Comparison of ENCODE assay signal across 9 mouse cellular contexts in the genomic region with DNA sequence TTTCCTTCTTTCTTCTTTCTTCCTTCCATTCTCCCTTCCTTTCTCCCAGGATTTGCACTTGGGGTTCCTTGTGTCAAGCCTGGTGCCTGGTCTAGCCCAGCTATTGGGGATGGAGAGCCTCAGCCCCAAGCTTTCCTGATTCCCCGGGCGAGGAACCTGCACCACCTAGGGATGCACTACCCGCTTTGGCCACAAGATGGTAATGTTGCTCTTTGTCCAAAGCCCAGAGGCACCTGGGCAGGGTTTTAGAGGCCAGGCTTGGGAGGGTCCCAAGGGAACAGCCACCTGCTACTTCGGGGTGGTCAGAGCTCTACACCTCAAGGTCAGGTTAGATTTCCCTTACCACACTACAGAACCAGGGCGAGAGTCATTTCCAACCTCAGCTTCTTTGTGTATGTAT. TPM values are rescaled to one million over a fixed set of nuclear protein-coding genes. Genes with fewer than 3 reads are reported as not detected.
A peak's percentile ranks its signal among the peaks of the same experiment; 100 is the strongest.
DNase-seq lines count a peak whose midpoint lies in the region; ATAC-seq and TF ChIP-seq lines count a peak whose summit lies in the region.
"Had no signal": no experiment of that assay in that cellular context is flagged by ENCODE, and none has a peak within 500 bp of the region (broad histone marks: within the 10 kb centered on the region; RNA-seq: fewer than 3 reads in every experiment).

No protein-coding gene starts in this region.

- peaks cover 8% of the 10 kb centered on the region for H3K9me3 ChIP-seq in liver, embryonic 12.5 days (replicated peaks)
- no peaks in the 10 kb centered on the region for H3K9me3 ChIP-seq in forebrain, postnatal 0 days (ENCODE audit: low read length)
- H3K9me3 ChIP-seq in liver, embryonic 11.5 days (ENCODE audit: control insufficient read depth, low read length): 0 out of 2 replicates have a peak, but pooled peaks cover 3% of the 10 kb centered on the region
- H3K9me3 ChIP-seq: embryonic facial prominence, embryonic 15.5 days had no signal

- no peak overlapping the region for H3K4me2 ChIP-seq in liver, embryonic 12.5 days
- no peak overlapping the region for H3K4me2 ChIP-seq in forebrain, postnatal 0 days (ENCODE audit: low read depth)
- no peak overlapping the region for H3K4me2 ChIP-seq in liver, embryonic 11.5 days
- H3K4me2 ChIP-seq: embryonic facial prominence, embryonic 15.5 days had no signal

- TF ChIP-seq CTCF in brain, embryonic 14.5 days (IDR thresholded peaks at IDR 0.05; ENCODE audit: borderline replicate concordance, extremely low read depth, insufficient read depth, insufficient read length): peak; percentile 98
- peak; percentile 99 for TF ChIP-seq CTCF in forebrain, postnatal 0 days (IDR thresholded peaks at IDR 0.05; ENCODE audit: low read depth)

- ATAC-seq in liver, embryonic 12.5 days: no peak
- ATAC-seq in forebrain, postnatal 0 days: no peak
- ATAC-seq in liver, embryonic 11.5 days (replicated peaks; ENCODE audit: low FRiP score): no peak; the same call in 1 of the 2 replicates

- WGBS in liver, embryonic 12.5 days (ENCODE audit: insufficient replicate concordance): 4% methylated on average over 5 of the region's 5 CpGs
- 3% methylated on average over 5 of the region's 5 CpGs for WGBS in forebrain, postnatal 0 days
- WGBS in liver, embryonic 11.5 days: 3% methylated on average over 5 of the region's 5 CpGs

- no peaks in the 10 kb centered on the region; the same call in 1 of the 2 replicates for H3K4me1 ChIP-seq in liver, embryonic 12.5 days
- no peaks in the 10 kb centered on the region for H3K4me1 ChIP-seq in forebrain, postnatal 0 days (ENCODE audit: insufficient read depth)
- H3K4me1 ChIP-seq in liver, embryonic 11.5 days (replicated peaks; ENCODE audit: control insufficient read depth, insufficient read depth, low read length): no peaks in the 10 kb centered on the region; the same call in 1 of the 2 replicates

- DNase-seq in liver: peak; percentile 59
- DNase-seq in brain, embryonic 14.5 days (ENCODE audit: low read depth): peak; percentile 76
- DNase-seq in forebrain, postnatal 0 days: peak; percentile 89
- DNase-seq in kidney, adult 8-10 months: peak; percentile 28 to 80
- peak; percentile 64 for DNase-seq in liver, embryonic 11.5 days (ENCODE audit: low spot score)
- DNase-seq in retina, postnatal 1 day: peak; percentile 74
- peak; percentile 85 for DNase-seq in thymus, postnatal 4 days

- no peak overlapping the region for H3K9ac ChIP-seq in liver, embryonic 12.5 days
- H3K9ac ChIP-seq in forebrain, postnatal 0 days: no peak overlapping the region
- H3K9ac ChIP-seq in liver, embryonic 11.5 days (ENCODE audit: low read depth, low read length): no peak overlapping the region
- H3K9ac ChIP-seq: embryonic facial prominence, embryonic 15.5 days had no signal

- no peaks in the 10 kb centered on the region for H3K36me3 ChIP-seq in liver, embryonic 12.5 days
- no peaks in the 10 kb centered on the region for H3K36me3 ChIP-seq in forebrain, postnatal 0 days (ENCODE audit: insufficient read depth)
- H3K36me3 ChIP-seq in liver, embryonic 11.5 days (ENCODE audit: control insufficient read depth, insufficient read depth, low read length): no peaks in the 10 kb centered on the region
- H3K36me3 ChIP-seq: embryonic facial prominence, embryonic 15.5 days had no signal

- TF ChIP-seq POLR2A in brain, embryonic 14.5 days (IDR thresholded peaks at IDR 0.05; ENCODE audit: borderline replicate concordance, extremely low read depth, insufficient read depth, insufficient read length, poor library complexity, severe bottlenecking): no peak

- H3K27me3 ChIP-seq in liver, embryonic 12.5 days (replicated peaks): peaks cover 69% of the 10 kb centered on the region
- no peaks in the 10 kb centered on the region for H3K27me3 ChIP-seq in forebrain, postnatal 0 days (ENCODE audit: insufficient read depth, low read length)
- peaks cover 48% of the 10 kb centered on the region for H3K27me3 ChIP-seq in liver, embryonic 11.5 days (replicated peaks; ENCODE audit: control insufficient read depth, insufficient read depth, low read length)

- H3K4me3 ChIP-seq in liver, embryonic 12.5 days: no peak overlapping the region
- H3K4me3 ChIP-seq in forebrain, postnatal 0 days (ENCODE audit: low read depth, low read length): no peak overlapping the region
- no peak overlapping the region for H3K4me3 ChIP-seq in liver, embryonic 11.5 days (ENCODE audit: low read depth, low read length)
- H3K4me3 ChIP-seq: embryonic facial prominence, embryonic 15.5 days had no signal

- no peak overlapping the region for H3K27ac ChIP-seq in liver, embryonic 12.5 days
- H3K27ac ChIP-seq in forebrain, postnatal 0 days (ENCODE audit: low read depth, low read length): no peak overlapping the region
- no peak overlapping the region for H3K27ac ChIP-seq in liver, embryonic 11.5 days (ENCODE audit: low read depth, low read length)
- H3K27ac ChIP-seq: embryonic facial prominence, embryonic 15.5 days had no signal

RNA-seq across cellular contexts. Expression of gene Tmem132b, which starts 2.5 kb away (rescaled TPM):
- polyA plus RNA-seq in liver, embryonic 12.5 days (2016; fragmentation: Nextera tagmentation; extraction: Ambion mirVana): 0.02 and 0.08 TPM in 2 replicates
- polyA plus RNA-seq in brain, embryonic 14.5 days (2012; rRNA removed): 4.6 and 8.2 TPM in 2 replicates
- total RNA-seq in forebrain, postnatal 0 days (2014; rRNA removed): 32.2 and 48.9 TPM in 2 replicates
- polyA plus RNA-seq in forebrain, postnatal 0 days (2015; fragmentation: Nextera tagmentation; extraction: Ambion mirVana): 5.1 and 7.8 TPM in 2 replicates
- polyA plus RNA-seq in liver, embryonic 11.5 days (2014; fragmentation: Nextera tagmentation; extraction: Ambion mirVana): 0.05 and 0.15 TPM in 2 replicates

RNA-seq across cellular contexts. Expression of gene Aacs, which starts 53.5 kb away (rescaled TPM):
- 24.7 and 25.1 TPM in 2 replicates for polyA plus RNA-seq in liver, embryonic 12.5 days (2016; fragmentation: Nextera tagmentation; extraction: Ambion mirVana)
- polyA plus RNA-seq in brain, embryonic 14.5 days (2012; rRNA removed): 69.9 and 73.4 TPM in 2 replicates
- 90.9 and 116 TPM in 2 replicates for total RNA-seq in forebrain, postnatal 0 days (2014; rRNA removed)
- 83.8 and 97.9 TPM in 2 replicates for polyA plus RNA-seq in forebrain, postnatal 0 days (2015; fragmentation: Nextera tagmentation; extraction: Ambion mirVana)
- polyA plus RNA-seq in liver, embryonic 11.5 days (2014; fragmentation: Nextera tagmentation; extraction: Ambion mirVana): 29.3 and 29.7 TPM in 2 replicates
